Mouse (Mus musculus) kidney, adult 18-20 months (tissue): ENCODE measurements around the gene Proz.

ENCODE experiments used
- DNase-seq: peaks from one replicate; pipeline ENCODE4 v3.0.0; 2021

Gene Proz

DNA sequence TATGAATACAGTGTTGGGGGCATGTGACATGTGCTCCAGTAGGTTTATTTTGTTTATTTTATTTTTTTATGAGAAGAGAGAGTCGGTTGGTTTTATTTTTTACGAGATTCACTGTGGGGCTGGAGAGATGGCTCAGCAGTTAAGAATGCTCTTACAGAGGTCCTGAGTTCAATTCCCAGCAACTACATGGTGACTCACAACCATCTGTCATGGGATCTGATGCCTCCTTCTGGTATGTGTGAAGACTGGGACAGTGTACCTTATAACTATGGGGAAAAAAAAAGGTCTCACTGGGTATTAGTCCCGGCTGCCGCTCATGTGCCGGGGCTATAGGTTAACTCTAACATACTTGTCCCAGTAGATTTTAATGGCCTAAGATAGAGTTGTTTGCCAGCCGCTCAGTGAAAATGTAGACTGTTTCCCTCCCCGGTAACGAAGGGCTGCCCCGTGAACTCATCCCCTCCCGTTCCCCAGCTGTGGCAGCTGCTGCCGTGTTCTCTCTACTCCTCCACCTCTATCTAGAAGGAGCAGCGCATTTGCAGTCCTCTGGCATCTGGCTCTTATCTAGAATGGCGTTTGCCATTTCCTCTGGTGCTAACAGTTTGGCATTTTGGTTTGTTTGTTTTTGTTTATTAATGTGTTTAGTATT, 47.4 kb downstream of the Proz start:
- DNase-seq, result no peak

DNA sequence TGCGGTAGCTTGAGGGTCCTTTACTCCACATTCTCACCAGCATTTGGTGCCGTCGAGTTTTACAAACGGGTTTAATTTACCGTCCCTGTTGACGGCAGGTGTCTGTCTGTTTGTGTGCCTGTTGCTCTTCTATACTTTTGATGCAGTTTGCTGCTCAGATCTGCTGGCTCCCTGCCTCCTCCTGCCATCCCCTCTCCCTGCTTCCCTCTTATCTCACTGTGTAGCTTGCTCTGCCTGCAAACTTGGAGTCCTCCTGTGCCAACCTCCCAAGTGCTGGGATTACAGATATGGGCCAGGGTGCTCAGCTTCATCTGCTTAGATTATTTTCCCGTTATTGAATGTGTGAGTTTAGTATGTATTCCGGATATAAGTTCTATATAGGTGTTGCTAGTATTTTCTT, 48.3 kb downstream of the Proz start:
- no peak for DNase-seq

DNA sequence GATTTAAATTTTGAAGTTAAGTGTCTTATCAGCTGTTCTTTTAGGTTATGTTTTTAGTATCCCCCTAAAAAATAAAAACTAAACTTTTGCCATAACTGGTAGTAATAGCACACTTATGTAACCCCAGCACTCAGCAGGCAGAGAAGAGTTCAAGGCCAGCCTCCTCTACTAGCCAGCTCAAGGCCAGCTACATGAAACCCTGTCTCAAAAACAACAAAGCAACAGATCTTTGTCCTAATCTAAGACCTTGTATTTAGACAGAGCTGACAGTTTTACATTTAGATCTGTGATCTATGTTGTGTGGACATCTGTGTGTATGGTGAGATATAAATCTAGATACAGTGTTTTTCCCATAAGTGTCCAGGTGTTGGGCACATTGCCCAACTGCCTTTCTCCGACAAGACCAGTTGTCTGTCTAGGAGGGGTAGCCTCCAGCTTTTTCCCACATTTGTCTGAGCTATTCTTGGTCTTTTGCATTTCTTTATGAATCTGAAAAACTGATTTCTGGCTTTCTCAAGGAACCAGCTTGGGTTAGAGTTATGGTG, 48.8 kb downstream of the Proz start:
- DNase-seq, result no peak

GRCm38 (mm10) chr8:13111917-13112316, 51.2 kb downstream of the Proz start:
- DNase-seq, result no peak

DNA sequence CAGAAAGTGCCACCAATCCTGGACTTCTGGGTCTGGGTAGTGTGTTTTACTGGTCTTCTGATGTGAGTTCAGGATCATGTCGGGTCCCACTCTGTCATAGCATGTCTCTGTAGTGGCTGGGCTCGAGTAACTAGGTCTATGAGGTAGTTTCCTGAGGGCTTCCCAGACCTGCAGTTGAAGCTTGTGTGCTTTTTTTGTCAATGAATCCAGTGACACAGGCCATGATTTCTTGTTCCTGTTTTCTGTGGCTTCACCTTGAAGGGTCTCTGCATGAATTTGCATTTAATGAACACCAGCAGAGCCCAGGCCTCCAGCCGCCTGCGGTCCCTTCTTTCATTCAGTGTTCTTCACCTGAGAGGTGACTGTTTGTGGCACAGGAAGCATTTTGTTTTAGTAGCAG, 52.5 kb downstream of the Proz start:
- DNase-seq, result no peak

DNA sequence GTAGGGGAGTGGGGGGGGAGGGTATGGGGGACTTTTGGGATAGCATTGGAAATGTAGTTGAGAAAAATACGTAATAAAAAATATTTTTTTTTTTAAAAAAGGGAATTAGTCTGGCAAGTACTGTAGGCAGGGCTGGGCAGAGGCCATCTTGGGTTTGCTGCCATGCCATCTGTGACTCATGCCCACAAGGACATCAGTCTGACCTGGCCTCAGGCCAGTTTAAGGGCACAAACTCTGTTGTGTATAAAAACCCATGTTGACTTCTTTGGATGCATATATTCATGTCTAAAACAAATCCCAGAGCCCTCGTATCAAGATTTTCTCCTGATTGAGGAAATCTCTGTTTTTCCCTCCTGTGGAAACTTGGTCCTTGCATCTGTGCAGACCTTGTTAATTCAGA, 56.4 kb downstream of the Proz start:
- DNase-seq, result no peak

DNA sequence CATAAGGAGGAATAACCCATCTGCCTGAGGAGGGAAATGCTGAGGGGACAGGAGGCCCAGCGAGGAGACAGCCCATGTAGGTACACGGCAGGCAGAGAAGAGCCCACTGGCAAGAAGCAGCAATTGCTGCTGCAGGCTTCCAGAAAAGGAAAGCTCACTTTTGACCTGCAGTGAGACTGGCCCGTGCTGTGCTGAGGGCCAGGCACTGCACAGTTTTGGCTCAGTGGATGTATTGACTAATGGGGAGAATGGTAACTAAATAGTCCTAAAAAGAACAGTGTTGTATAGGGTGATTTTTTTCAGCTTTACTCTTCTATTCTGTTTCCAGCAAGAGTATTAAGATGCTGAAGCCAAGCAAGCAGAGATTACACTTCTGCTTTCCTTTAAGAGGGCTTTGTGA, 57.8 kb downstream of the Proz start:
- DNase-seq, result no peak

DNA sequence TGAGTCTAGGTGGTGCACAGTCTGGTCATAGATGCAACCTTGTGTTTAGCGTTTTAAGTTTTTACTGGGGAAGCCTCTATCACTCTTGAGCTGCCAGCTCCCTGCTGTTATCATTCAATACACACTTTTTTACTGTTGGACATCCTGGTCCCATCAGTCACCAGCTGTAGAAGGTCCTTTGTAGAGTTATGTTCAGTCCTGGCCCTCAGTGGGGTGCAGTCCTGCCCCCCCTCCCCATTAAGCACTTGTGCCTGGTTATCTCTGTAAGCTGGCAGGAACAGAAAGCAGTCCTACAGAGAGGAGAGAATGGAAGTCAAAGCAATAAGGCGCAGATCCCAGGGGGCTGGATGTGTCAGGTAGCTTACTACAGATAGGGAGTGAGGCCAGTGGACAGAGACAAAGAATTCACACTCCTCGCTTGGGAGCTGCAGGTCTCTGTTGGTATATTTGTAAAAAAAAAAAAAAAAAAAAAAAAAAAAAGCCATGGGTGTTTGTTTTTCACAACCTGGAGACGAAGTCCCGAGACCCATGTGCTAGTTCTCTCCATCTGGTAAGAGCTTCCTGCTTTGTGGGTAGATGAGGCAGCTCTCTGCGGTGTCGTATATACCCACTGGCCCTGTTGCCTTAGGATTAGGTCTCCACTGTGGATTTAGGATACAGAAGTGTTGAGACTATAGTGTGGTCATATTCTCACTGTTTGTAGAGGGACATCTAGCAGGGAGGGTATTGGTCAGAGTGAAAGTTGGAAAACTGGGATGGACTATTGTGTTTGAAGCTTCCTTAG, 60.4 kb downstream of the Proz start:
- DNase-seq, result no peak

DNA sequence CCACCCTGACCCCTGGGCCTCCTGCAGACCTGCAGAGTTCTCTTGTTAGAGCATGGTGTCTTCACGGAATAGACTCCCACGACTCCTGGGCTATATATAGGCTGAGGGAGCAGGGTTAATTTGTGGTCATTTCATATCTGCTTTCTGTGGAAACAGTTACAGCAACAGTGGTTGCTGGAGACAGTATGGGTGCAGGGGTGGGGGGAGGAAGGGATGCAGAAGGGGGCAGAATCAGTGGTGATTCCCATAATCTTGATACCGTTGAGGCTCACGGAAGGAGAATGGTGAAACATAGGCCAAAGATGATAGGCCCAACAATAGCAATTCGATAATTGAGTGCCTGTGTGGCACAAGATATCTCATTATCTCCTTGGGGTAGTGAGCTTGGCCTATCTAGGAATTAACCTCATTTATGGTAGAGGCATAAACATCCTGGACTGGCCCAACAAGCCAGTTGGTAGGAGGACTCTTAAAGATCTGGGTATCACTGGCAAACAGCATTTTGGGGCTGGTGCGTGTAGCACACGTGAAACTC, 62.2 kb downstream of the Proz start:
- DNase-seq, result no peak

DNA sequence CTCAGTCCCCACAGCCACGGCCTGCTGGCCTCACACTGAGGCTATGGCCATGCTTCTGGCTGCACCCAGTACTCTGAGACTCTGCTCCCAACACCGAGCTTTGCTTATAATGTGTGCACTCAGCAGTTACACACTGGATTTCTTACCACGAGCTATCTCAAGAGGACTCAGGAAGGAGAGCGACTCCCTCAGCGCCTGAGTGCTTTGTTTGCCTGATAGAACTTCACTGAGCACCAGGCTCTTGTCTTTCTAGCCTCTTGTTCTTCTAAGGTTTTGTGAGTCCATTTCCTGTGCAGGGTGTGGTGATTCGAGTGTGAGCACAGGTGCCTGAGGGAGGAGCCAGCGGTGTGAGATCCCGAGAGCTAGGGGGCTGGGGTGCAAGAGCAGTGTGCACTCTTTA, 64.2 kb downstream of the Proz start:
- DNase-seq, result no peak
